Mouse (Mus musculus): ENCODE data around the gene Gpx3.
"Not testable (repeated sequence)": the region's sequence is repeated elsewhere in the genome, so short reads cannot be mapped to it uniquely, and the experiment has no call there.

Gene Gpx3

DNA sequence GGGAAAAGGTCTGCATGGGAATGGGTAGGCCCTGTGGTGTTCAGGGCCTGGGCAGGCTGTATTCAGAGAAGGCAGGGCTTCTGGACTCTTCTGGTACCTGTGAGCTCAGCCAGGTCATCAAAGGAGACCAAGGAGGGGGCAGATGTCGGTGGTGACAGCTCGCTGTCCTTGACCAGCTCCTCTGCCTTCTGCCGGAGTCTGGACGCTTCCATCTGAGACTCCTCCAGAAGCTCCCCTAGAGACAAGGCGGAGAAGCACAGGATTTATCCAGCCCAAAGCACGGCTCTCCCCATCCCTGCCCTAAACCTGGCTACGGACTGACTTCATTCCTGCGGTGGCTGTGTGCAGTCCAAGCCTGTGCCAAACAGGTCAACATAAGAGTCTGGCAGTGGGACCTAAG lies 37.2 kb downstream of the Gpx3 start:
- no peak for DNase-seq (ENCODE audit: low read depth, low spot score)

DNA sequence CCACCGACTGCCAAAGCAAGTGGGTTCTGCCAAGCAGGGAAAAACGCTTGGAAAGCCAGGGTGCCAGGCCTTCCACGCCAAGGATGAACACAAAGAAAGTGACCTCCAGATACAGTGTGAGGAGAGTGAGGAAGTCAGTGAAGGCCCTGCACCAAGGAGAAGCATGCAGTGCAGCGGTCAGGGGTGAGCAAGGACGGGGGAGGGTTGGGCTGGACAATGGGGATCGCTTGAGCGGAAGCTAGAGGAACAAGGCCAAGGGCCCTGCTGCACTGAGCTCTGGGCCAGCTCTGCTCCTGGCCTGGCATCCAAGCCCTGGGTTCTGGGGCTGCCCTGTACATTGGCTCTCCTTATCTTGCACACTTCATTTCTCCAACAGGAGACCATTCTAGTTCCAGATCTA lies 37.8 kb downstream of the Gpx3 start:
- no peak for DNase-seq (ENCODE audit: low read depth, low spot score)

GRCm38 (mm10) chr11:54944702-54945101 lies 42.4 kb downstream of the Gpx3 start:
- no peak for DNase-seq (ENCODE audit: low read depth, low spot score)

- no peak for DNase-seq (ENCODE audit: low read depth, low spot score)
Observed at GRCm38 (mm10) chr11:54949717-54950116, 47.5 kb downstream of the Gpx3 start.

- DNase-seq (ENCODE audit: low read depth, low spot score), result no peak
Observed at GRCm38 (mm10) chr11:54950684-54951083, 48.4 kb downstream of the Gpx3 start.

- DNase-seq (ENCODE audit: low read depth, low spot score), result no peak
Observed at GRCm38 (mm10) chr11:54952651-54953050, 50.4 kb downstream of the Gpx3 start.

DNA sequence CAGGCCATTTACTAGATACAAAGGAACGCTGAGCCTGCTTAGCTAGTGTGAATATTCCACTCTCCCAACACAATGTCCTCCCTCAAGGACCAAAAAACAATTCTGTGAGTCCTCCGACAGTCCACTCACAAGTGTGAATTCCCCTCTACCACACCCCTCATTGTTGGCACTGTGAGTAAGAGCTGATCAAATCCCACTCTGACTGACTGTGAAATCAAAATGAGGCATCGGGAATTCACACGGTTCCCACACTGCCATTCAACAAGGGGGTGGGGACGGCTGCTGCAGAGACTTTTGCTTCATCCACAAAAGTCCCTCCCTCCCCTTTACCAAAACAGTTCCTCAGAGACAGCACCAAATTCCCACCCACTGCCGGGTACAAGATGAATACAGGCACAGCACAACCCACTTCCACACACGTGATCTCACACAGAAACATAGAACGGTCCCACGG lies 51.8 kb downstream of the Gpx3 start:
- no peak for DNase-seq (ENCODE audit: low read depth, low spot score)

DNA sequence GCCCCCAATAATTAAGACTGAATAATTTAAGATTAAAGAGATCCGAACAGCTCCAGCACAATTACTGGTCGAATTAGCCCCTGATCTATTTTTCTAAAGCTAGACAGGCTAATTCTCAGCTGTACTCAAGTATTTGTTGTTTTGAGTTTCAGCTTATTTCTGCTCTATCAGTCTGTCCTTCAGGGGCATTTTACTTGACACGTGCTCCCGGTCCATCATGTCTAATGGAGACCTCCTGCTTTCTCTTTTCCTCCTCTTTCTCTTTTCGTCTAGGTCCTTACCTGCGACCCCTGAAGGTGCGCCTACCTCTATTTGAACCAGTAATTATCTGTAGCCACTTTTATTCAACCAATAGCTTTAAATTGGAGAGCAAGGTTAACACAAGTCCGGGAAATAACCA lies 52.5 kb downstream of the Gpx3 start:
- DNase-seq (ENCODE audit: low read depth, low spot score), result no peak

- not testable (repeated sequence) for DNase-seq (ENCODE audit: low read depth, low spot score)
Observed at GRCm38 (mm10) chr11:54955400-54955734, 53.1 kb downstream of the Gpx3 start.

DNA sequence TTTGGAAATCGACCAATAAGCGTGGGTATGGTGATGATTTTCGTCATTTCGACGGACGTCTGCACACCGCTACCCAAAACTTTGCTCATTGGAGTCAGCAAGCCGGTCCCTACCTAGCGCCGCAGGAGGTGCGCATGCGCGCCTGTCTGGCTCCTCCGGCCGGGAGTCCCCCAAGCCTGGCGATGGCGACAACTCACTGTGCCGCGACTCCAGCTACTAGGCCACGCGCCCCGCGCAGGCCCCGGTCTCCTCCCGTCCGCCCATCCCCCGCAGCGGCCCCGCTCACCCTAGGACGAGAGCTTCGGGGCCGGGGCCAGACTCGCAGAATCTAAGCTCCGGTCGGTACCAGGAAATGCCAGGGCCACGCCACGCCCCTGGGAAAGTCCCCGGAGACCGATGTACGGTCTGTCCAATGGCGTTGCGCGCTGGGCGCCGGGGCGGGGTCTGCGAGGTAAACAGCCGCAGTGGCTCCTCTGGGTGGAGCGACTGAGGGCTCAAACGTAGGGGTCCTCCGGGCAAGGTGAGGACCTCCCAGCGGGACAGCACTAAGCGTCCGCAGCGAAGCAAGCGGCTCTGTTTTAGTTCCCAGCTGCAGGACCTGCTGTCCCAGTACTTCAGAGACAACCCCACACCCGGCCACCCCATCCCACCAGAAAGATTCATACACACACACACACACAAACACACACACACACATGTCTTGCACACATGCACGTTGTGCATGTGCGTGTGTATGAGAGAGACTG lies 53.7 kb downstream of the Gpx3 start:
- DNase-seq (ENCODE audit: low read depth, low spot score), result peak; percentile 87

GRCm38 (mm10) chr11:54956912-54957311 lies 54.7 kb downstream of the Gpx3 start:
- no peak for DNase-seq (ENCODE audit: low read depth, low spot score)

DNA sequence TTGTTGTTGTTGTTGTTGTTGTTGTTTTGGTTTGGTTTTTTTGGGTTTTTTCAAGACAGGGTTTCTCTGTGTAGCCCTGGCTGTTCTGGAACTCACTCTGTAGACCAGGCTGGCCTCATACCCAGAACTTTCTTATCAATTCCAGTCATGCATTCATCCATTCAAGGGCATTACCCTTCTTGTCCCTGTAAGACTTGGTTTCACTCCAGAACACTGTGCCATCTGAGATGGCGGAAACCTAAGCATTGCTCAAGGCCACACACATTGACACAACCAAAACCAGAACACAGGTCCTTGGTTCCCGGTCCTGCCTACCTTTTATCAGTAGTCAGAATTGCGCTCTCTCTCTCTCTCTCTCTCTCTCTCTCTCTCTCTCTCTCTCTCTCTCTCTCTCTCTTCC lies 55.5 kb downstream of the Gpx3 start:
- DNase-seq (ENCODE audit: low read depth, low spot score), result not testable (repeated sequence)

DNA sequence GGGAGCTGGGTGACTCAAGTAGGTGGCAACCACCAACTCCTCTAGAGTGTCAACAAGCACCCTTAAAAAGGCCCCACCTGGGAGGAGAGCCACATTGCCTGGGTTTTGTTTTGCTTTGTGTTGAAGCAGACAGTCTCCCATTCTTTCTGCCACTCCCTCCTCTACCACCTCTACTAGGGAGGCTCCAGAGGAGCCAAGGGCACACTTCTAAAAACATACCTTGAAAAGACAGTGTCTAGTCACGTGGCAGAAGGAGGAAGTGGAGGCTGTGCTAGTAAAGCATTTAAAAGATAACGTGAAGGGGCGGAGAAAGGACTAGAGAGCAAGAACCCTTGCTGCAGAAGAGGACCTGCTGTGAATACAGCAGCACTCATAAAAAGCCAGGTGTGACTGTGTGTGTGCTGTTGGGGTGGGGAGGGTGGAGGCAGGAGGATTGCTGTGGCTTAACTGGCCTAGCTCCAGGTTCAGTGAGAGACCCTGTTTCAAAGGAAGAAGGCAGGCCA lies 56.4 kb downstream of the Gpx3 start:
- no peak for DNase-seq (ENCODE audit: low read depth, low spot score)

Data from retina, postnatal 7 days (tissue).